Mouse (Mus musculus): ENCODE results near the gene Smim22. TPM values are rescaled to one million over a fixed set of nuclear protein-coding genes. Genes with fewer than 3 reads are reported as not detected.

Smim22 gene
- polyA plus RNA-seq (2012), result not detected in 2 replicates

GRCm38 (mm10) chr16:5007067-5007466 lies at the start of gene Smim22:
Gene Smim22 (plus strand): TSS chr16:5007288.
- TF ChIP-seq GATA1 (IDR thresholded peaks at IDR 0.05; ENCODE audit: low read length), result no peak

GRCm38 (mm10) chr16:4957446-4957845 lies 49.6 kb upstream of the Smim22 start:
- TF ChIP-seq GATA1 (IDR thresholded peaks at IDR 0.05; ENCODE audit: low read length), result no peak

GRCm38 (mm10) chr16:4960260-4960659 lies 46.8 kb upstream of the Smim22 start:
- no peak for TF ChIP-seq GATA1 (IDR thresholded peaks at IDR 0.05; ENCODE audit: low read length)

GRCm38 (mm10) chr16:4963346-4963745 lies 43.7 kb upstream of the Smim22 start:
- no peak for TF ChIP-seq GATA1 (IDR thresholded peaks at IDR 0.05; ENCODE audit: low read length)

GRCm38 (mm10) chr16:4963797-4964709 lies 43.0 kb upstream of the Smim22 start, which contains the start of gene Anks3:
Gene Anks3 (minus strand): TSS chr16:4964205.
- TF ChIP-seq GATA1 (IDR thresholded peaks at IDR 0.05; ENCODE audit: low read length), result no peak

GRCm38 (mm10) chr16:4964731-4965391 lies 42.2 kb upstream of the Smim22 start:
- TF ChIP-seq GATA1 (IDR thresholded peaks at IDR 0.05; ENCODE audit: low read length), result no peak

- TF ChIP-seq GATA1 (IDR thresholded peaks at IDR 0.05; ENCODE audit: low read length), result no peak
Measured at GRCm38 (mm10) chr16:4965392-4966129, 41.5 kb upstream of the Smim22 start.

- TF ChIP-seq GATA1 (IDR thresholded peaks at IDR 0.05; ENCODE audit: low read length), result no peak
Measured at GRCm38 (mm10) chr16:4968426-4968825, 38.7 kb upstream of the Smim22 start.

GRCm38 (mm10) chr16:4969055-4969843 lies 37.8 kb upstream of the Smim22 start:
- TF ChIP-seq GATA1 (IDR thresholded peaks at IDR 0.05; ENCODE audit: low read length), result no peak

- no peak for TF ChIP-seq GATA1 (IDR thresholded peaks at IDR 0.05; ENCODE audit: low read length)
Measured at GRCm38 (mm10) chr16:4971626-4972025, 35.5 kb upstream of the Smim22 start.

- no peak for TF ChIP-seq GATA1 (IDR thresholded peaks at IDR 0.05; ENCODE audit: low read length)
Measured at GRCm38 (mm10) chr16:4974521-4974920, 32.6 kb upstream of the Smim22 start.

- TF ChIP-seq GATA1 (IDR thresholded peaks at IDR 0.05; ENCODE audit: low read length), result no peak
Measured at GRCm38 (mm10) chr16:4976180-4976579, 30.9 kb upstream of the Smim22 start.

- TF ChIP-seq GATA1 (IDR thresholded peaks at IDR 0.05; ENCODE audit: low read length), result no peak
Measured at GRCm38 (mm10) chr16:4978275-4979051, 28.6 kb upstream of the Smim22 start.

GRCm38 (mm10) chr16:4979755-4980380 lies 27.2 kb upstream of the Smim22 start:
- TF ChIP-seq GATA1 (IDR thresholded peaks at IDR 0.05; ENCODE audit: low read length), result no peak
